Mouse (Mus musculus) kidney, postnatal 25 days (tissue): Measurements from ENCODE around the gene Perp.

Experiments used
- DNase-seq, 2 experiments: peaks; one replicate each; pipeline ENCODE4 v3.0.0; 2021; ENCODE audit warnings: mixed read lengths in 2 of 2

Perp gene

DNA sequence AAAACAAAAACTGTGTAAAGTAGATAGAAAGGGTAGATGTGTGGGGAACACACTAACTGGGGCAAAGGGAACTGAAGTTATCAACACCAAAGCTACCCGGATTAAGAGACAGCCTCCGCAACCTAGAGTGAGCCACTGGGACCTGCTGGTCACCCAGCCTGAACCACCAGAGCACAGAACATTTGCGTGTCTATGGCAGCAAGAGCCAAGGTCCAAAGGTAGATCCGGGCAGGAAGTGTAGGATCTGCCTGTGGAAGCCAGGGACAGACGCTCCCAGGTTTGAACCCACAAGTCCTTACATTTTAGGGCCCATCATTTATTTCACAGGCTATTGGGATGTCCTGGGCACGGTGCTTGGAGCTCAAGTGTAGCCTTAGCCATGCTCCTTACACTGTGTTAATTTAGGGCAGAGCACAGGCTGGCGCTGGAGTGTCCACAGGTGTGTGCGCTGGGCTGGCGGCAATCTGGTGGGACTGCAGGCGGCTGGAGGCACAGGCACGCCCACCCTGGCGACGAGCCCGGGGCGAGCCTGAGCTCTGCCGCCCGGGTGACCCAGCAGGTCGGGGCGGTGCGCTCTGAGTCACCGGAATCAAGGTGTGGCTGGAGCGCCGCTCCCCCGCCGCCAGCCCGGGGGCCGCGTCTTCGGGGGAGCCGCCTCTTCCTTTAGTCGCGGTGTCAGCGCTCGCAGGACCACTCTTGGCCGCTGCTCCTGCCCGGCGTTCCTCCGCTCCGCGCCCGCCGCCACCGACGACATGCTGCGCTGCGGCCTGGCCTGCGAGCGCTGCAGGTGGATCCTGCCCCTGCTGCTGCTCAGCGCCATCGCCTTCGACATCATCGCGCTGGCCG is at the start of gene Perp:
Gene Perp, plus strand, starts transcription at position 580 of the 846 bp plus-strand sequence.
- peak; percentile 75 to 90 for DNase-seq

- DNase-seq = no peak
Measured at GRCm38 (mm10) chr10:18811751-18812150, 33.1 kb upstream of the Perp start.

DNA sequence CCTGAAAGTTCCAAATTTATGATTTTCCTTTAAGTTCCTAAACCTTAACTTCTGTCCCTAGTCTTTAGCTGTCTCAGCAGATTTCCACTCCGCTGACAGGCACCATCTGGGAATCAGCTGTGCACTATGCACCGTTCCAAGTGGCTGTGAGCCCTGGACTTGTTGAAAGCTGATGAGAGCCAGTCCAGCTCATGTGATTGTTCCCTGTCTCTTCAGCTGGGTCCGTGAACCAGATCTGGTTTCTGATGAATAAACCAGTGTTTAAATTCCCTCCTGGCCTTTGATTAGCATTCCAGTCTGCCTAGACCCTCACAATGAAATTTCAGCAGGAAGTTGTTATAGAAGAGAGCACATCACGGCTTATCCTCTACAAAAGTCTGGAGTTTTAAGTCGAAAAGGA is 28.3 kb upstream of the Perp start:
- DNase-seq = peak; percentile 27 to 52

GRCm38 (mm10) chr10:18825143-18825542 is 19.7 kb upstream of the Perp start:
- DNase-seq = no peak

DNA sequence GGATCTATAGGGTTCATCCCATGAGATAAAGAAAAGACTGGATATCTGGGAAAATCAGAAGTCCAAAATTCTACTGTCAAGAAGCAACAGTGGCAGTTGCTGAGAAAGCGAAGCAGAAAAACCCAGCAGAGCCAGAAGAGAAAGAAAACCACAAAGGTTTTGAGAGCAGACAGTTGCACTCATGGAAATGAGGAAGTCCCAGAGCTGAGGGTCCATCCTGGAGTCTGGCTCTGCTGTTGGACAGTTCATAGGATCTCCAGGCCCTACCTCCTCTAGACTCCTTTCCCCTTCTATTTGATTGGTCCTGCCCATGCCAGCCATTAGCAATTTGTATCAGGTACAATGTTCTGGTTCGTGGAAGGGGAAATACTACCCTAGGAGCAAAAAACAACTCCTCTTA is 18.7 kb upstream of the Perp start:
- no peak for DNase-seq

DNA sequence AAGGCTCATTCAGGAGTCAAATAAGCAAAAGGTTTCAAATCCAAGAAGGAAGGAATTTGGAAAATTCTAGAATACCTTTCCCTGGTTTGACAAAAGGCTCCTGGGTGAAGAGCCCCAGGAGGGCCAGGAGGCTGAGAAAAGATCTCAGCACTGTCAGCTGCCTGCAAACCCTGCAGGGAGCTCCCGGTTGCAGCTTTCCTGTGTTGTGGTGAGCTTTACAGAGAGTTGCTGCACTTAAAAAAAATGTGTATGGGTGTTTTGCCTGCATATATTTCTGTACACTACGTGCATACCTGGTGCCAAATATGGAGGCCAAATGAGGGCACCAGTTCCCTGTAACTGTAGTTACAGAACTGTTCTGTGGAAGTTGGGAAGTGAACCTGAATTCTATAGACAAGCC is 16.9 kb upstream of the Perp start:
- DNase-seq = no peak

DNA sequence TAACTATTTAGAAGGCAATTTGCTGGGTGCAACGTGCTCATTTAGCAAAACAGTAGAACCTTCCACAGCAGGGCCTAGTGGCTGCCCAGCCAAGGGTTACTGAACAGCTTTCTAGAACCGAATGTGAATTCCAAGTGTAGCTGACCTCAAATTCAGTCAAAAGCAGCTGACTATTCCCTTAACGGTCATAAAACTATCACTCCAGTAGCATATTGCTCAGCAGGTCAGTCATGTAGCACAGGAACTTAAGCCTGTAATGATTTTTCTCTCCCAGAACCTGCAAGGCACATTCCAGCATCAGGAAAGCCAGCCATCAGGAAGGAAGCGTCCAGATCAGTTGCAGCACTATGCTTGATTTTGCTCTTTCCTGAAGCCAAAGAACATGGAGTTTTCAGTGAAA is 14.5 kb upstream of the Perp start:
- DNase-seq = no peak

DNA sequence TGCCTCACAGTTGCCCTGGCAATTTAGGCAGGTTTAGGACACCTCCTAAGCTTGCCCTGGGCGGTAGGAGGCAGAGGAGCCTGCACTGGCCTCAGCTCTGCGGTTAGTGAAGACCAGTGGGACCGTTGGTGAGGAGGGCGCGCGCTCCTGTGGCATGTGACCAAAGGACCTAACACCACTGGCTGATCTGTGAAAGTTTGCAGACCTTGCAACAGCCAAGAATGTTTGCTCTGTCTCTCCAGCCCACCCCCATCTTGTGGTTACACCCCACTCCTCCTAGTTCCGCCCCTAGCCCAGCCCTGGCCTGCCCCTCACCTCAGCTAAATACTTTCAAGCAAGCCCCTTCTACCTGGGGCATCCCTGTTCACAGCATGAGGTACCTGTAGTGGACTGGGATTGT is 13.0 kb upstream of the Perp start:
- no peak for DNase-seq

DNA sequence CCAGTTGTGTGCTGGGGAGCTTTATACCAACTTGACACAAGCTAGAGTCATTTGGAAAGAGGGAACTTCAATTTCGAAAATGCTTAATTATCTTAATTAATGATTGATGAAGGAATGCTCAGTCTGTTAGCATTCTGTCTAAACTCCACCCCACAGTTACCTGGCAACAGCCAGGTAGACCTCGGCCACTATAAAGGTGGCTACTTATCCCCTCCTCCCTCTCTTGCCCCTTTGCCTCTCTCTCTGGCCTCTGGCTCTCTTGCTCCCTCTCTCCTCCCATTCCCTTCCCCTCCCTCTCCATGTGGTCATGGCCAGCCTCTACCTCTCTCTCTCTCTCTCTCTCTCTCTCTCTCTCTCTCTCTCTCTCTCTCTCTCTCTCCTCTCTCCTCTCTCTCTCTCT is 10.4 kb upstream of the Perp start:
- peak; percentile 9 to 59 for DNase-seq

DNA sequence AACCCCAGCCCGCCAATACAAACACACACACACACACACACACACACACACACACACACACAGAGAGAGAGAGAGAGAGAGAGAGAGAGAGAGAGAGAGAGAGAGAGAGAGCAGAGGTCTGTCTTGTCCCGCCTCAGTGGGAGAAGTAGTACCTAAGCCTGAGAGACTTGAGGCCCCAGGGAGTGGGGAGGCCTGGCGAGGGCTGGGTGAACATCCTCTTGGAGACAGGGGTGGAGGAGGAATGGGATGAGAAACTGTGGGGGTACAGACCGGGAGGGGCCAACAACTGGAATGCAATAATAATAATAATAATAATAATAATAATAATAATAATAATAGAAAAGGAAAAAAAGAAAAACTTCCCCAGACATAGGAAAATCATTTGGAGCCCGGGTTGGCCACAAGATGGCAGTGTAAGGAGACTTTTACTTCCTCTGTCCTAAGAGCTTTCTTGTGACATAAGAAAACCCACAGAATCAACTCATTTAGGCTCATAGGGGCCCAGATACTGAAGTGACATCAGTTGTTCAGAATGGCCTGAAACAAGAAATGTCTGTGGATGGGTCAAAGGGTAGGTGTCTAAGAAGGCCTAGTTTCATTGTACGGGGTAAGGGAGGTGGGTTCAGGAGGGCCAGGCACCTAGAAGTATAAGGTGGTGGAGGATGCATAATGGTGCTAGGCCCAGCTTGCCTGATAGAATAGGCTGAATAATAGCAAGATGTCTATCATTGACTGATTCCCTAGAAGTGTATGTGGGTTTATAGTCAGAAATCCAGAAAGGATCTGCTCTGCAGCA is 8.9 kb upstream of the Perp start:
- DNase-seq = peak in 1 of 2 experiments; percentile 64

- DNase-seq = no peak
Measured at GRCm38 (mm10) chr10:18839530-18839929, 5.3 kb upstream of the Perp start.

GRCm38 (mm10) chr10:18840736-18841135 is 4.1 kb upstream of the Perp start:
- no peak for DNase-seq

DNA sequence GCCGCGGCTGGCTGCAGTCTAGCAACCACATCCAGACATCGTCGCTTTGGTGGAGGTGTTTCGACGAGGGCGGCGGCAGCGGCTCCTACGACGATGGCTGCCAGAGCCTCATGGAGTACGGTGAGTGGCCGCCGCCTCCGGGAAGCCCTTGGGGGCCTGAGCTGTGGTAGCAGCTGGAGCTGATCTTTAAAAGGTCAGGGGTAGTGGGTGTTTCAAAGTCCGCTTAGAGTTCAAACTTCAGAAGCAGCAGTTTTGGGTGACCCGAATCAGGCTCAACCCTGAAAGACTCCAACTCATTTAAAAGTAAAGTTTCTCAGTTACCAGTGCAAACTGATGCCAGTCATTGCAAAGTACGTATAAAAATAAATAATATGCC is 455 bp downstream of the Perp start:
- peak; percentile 30 to 67 for DNase-seq

DNA sequence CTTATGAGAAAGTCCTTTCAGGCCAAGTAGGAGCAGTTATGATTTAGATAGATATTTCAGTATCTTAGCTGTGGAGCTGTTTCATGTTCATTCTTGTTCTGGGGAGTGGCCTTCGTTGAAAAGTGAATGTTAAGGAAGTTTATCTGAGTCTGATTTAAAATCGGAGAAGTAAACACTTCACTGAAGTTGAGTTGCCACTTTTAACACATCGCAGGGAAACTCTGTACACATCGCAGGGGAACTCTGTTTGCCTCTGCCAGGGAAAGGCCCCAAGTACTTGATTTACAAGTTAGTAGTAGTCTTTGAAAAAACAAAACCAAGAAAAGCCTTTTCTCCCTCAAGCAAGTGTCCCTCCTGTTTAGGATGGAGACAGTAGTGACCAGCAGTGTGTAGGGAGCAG is 891 bp downstream of the Perp start:
- no peak for DNase-seq

- DNase-seq = no peak
Measured at GRCm38 (mm10) chr10:18846474-18847264, 1.8 kb downstream of the Perp start.

- DNase-seq = no peak
Measured at GRCm38 (mm10) chr10:18850177-18850576, 5.4 kb downstream of the Perp start.

DNA sequence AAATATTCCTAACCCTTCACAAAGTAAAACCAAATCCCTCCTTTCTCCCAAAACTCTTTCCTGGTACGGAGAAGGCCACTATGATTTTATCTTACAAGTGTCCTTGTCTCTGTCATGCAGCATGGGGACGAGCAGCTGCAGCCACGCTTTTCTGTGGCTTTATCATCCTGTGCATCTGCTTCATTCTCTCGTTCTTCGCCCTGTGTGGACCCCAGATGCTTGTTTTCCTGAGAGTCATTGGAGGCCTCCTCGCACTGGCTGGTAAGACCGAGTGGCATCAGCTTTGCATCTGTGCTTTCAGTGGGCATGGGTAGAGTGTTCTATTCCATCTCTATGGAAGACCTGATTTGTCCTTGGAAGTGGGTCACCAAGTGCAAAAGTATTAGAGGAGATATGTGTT is 8.6 kb downstream of the Perp start:
- no peak for DNase-seq

DNA sequence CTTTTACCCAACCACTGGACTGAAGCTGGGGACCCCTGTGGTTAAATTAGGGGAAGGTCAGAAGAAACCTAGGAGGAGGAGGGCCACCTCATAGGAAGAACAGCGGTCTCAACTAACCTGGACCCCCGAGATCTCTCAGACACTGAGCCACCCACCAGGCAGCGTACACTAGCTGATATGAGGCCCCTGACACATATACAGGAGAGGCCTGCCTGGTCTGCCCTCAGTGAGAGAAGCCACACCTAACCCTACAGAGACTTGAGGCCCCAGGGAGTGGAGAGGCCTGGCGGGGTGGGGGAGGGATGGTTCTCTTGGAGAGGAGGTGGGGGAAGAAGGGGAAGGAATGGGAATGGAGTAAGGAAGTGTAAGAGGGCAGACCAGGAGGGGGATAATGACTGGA is 12.4 kb downstream of the Perp start:
- DNase-seq = no peak

- DNase-seq = no peak
Measured at GRCm38 (mm10) chr10:18859632-18860031, 14.8 kb downstream of the Perp start.

GRCm38 (mm10) chr10:18860119-18860824 is 15.5 kb downstream of the Perp start:
- no peak for DNase-seq

- DNase-seq = no peak
Measured at GRCm38 (mm10) chr10:18860831-18861230, 16.0 kb downstream of the Perp start.

GRCm38 (mm10) chr10:18861418-18861817 is 16.6 kb downstream of the Perp start:
- no peak for DNase-seq

DNA sequence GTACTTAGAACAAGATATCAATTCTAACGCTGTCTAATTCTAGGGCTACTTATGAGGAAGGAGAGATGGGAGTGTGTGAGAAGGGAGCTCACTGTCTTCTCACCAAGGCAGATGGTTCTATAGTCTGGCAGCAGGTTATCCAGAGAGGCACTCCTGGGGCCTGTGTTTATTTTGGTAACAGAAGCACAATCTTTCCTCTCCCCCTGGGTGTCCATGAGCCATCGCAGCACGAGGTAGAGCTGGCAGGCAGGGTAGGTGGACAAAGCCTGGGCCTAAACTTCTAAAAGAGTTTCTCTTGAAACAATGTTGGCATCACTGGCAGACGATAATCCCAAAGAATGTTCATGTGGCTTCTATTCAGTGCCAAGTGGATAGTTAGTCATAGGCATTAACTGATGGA is 18.5 kb downstream of the Perp start:
- DNase-seq = no peak
